Mouse (Mus musculus): ENCODE measurements around the gene Ccl2. TPM values are rescaled to one million over a fixed set of nuclear protein-coding genes. Genes with fewer than 3 reads are reported as not detected.

The Ccl2 gene
- polyA plus RNA-seq (2015; fragmentation: Nextera tagmentation; extraction: Ambion mirVana) = 1.8 and 2.5 TPM in 2 replicates

DNA sequence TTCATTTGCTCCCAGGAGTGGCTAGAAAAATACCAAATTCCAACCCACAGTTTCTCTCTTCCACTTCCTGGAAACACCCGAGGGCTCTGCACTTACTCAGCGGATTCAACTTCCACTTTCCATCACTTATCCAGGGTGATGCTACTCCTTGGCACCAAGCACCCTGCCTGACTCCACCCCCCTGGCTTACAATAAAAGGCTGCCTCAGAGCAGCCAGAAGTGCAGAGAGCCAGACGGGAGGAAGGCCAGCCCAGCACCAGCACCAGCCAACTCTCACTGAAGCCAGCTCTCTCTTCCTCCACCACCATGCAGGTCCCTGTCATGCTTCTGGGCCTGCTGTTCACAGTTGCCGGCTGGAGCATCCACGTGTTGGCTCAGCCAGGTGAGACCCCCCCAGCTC is at the start of gene Ccl2:
TSS of gene Ccl2 (plus strand) at position 216 of the 400 bp plus-strand sequence.
- DNase-seq (peak; percentile 49), ATAC-seq (peak; percentile 36; the same call in 1 of the 2 replicates)
- TF ChIP-seq EP300 (IDR thresholded peaks at IDR 0.05; ENCODE audit: low read depth) (no peak), CTCF (IDR thresholded peaks at IDR 0.05; ENCODE audit: low read depth) (no peak)
- Histone ChIP-seq H3K4me1 (ENCODE audit: insufficient read depth) (no peaks in the 10 kb centered on the region), H3K4me3 (ENCODE audit: low read depth, low read length) (no peak within 1 kb of the TSS), H3K36me3 (replicated peaks; ENCODE audit: insufficient read depth, low read length) (no peaks in the 10 kb centered on the region), H3K9me3 (ENCODE audit: low read length) (no peaks in the 10 kb centered on the region), H3K27ac (ENCODE audit: low read depth) (no peak within 1 kb of the TSS), H3K4me2 (ENCODE audit: low read depth, low read length) (no peak within 1 kb of the TSS), H3K9ac (replicated peaks) (no peak within 1 kb of the TSS), H3K27me3 (ENCODE audit: insufficient read depth, low read length) (no peaks in the 10 kb centered on the region)
- 23% methylated on average over 5 of the region's 5 CpGs for WGBS (ENCODE audit: insufficient replicate concordance)

DNA sequence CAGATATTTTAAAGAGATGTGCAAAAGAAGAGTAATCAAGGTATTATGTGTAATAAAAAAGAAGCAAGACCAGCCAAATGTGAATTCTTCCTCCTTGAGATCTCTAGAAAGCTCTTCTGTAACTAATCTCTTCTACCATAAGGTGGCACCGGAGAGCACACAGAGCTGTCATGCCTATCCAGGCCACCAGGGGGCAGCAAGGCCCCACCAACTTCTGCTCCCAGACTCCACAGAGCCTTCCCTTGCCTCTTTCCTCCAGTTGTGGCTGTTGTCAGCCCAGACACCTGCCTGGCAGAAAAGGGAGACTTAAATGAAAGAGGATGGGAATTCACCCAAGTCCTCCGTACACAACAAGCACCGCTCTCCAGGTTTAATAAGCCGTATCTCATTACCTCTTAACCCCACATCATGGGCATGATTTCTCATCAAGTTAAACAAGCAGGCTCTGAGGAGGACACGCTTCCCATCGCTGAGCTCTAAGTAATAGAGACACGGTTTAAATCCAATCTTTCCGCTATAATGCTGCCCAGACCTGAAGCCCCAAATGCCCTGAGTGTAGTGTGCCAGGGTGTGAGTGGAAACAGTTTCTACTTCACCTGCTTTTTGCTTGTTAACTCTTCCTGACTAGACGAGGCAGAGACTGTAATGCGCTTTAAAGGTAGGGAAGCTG is 39.1 kb upstream of the Ccl2 start:
- no peak overlapping the region for H3K9ac ChIP-seq (replicated peaks)
- ATAC-seq (no peak), DNase-seq (peak; percentile 77)
- 66% methylated on average over 10 of the region's 10 CpGs for WGBS (ENCODE audit: insufficient replicate concordance)
- no peak overlapping the region for H3K4me3 ChIP-seq (ENCODE audit: low read depth, low read length)
- no peaks in the 10 kb centered on the region for H3K9me3 ChIP-seq (ENCODE audit: low read length)
- TF ChIP-seq EP300 (IDR thresholded peaks at IDR 0.05; ENCODE audit: low read depth) (no peak), CTCF (IDR thresholded peaks at IDR 0.05; ENCODE audit: low read depth) (peak; percentile 99)
- no peaks in the 10 kb centered on the region for H3K36me3 ChIP-seq (replicated peaks; ENCODE audit: insufficient read depth, low read length)
- H3K4me2 ChIP-seq (ENCODE audit: low read depth, low read length) = no peak overlapping the region
- no peaks in the 10 kb centered on the region for H3K4me1 ChIP-seq (ENCODE audit: insufficient read depth)
- H3K27me3 ChIP-seq (ENCODE audit: insufficient read depth, low read length) = no peaks in the 10 kb centered on the region
- no peak overlapping the region for H3K27ac ChIP-seq (ENCODE audit: low read depth)

DNA sequence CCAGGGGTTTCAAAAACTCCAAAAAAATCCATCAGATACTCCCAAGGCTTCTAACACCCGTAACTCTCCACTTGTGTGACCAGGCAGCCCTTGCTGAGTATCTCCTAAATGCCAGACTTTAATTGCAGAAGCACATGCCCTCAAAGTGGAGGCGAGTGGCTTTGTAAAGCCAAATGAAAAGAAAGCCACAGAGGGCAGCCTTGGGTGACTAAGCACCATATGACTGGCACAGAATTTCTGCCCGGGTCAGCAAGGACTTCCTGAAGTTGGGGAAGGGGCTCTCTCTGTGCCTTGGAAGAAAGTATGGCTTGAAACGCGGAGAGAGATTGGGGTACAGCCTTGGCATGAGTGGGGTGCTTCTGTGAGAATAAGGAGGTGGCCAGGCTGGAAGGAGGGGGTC is 38.3 kb upstream of the Ccl2 start:
- ATAC-seq (no peak), DNase-seq (no peak)
- no peaks in the 10 kb centered on the region for H3K36me3 ChIP-seq (replicated peaks; ENCODE audit: insufficient read depth, low read length)
- WGBS (ENCODE audit: insufficient replicate concordance) = 72% methylated on average over 5 of the region's 5 CpGs
- no peak overlapping the region for H3K9ac ChIP-seq (replicated peaks)
- H3K4me3 ChIP-seq (ENCODE audit: low read depth, low read length) = no peak overlapping the region
- no peaks in the 10 kb centered on the region for H3K9me3 ChIP-seq (ENCODE audit: low read length)
- H3K27me3 ChIP-seq (ENCODE audit: insufficient read depth, low read length) = no peaks in the 10 kb centered on the region
- no peak overlapping the region for H3K27ac ChIP-seq (ENCODE audit: low read depth)
- no peak overlapping the region for H3K4me2 ChIP-seq (ENCODE audit: low read depth, low read length)
- H3K4me1 ChIP-seq (ENCODE audit: insufficient read depth) = no peaks in the 10 kb centered on the region
- no peak for TF ChIP-seq EP300 (IDR thresholded peaks at IDR 0.05; ENCODE audit: low read depth)
- no peak for TF ChIP-seq CTCF (IDR thresholded peaks at IDR 0.05; ENCODE audit: low read depth)

DNA sequence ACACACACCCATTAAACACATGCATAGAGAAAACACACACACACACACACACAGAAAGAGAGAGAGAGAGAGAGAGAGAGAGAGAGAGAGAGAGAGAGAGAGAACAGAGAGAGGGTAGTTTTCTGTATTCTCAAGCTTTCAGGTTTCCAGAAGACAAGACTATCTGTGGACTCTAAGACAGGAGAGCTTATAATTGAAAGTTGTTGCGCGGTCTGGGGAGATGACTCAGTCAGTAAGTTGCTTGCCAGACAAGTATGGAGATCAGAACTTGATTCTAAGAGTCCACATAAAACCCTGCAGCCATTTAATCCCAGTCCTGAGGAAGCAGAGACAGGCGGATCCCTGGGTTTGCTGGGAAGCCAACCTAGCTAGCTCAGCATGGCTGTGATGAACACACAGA is 36.7 kb upstream of the Ccl2 start:
- ATAC-seq = no peak
- H3K27me3 ChIP-seq (ENCODE audit: insufficient read depth, low read length) = no peaks in the 10 kb centered on the region
- no peaks in the 10 kb centered on the region for H3K36me3 ChIP-seq (replicated peaks; ENCODE audit: insufficient read depth, low read length)
- H3K9me3 ChIP-seq (ENCODE audit: low read length) = no peaks in the 10 kb centered on the region
- TF ChIP-seq CTCF (IDR thresholded peaks at IDR 0.05; ENCODE audit: low read depth) (no peak), EP300 (IDR thresholded peaks at IDR 0.05; ENCODE audit: low read depth) (no peak)
- no peak for DNase-seq
- no peak overlapping the region for H3K4me3 ChIP-seq (ENCODE audit: low read depth, low read length)
- 77% methylated on average over 3 of the region's 3 CpGs for WGBS (ENCODE audit: insufficient replicate concordance)
- no peak overlapping the region for H3K27ac ChIP-seq (ENCODE audit: low read depth)
- H3K4me1 ChIP-seq (ENCODE audit: insufficient read depth) = no peaks in the 10 kb centered on the region
- H3K9ac ChIP-seq (replicated peaks) = no peak overlapping the region
- no peak overlapping the region for H3K4me2 ChIP-seq (ENCODE audit: low read depth, low read length)

DNA sequence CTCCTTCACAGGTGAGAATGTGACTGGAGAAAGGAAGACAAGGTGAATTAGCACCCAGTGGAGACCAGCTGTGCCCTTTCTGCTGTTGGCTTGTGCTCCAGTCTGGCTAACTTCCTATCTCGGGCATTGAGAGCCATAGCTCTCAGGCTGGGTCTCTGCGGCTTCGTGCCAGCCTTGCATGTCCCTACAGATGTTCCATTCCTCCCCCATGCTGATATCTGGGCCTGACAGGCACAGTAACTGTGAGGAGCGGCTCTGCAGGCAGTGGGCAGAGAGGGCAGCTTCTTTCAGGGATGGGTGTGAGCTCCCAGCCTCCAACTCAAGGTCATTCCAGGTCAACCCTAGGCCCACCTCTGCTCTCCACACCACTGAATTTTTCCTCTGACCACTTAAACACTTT is 35.9 kb upstream of the Ccl2 start:
- no peak for TF ChIP-seq EP300 (IDR thresholded peaks at IDR 0.05; ENCODE audit: low read depth)
- no peak for TF ChIP-seq CTCF (IDR thresholded peaks at IDR 0.05; ENCODE audit: low read depth)
- ATAC-seq (no peak), DNase-seq (no peak)
- no peak overlapping the region for H3K27ac ChIP-seq (ENCODE audit: low read depth)
- 58% methylated on average over 4 of the region's 4 CpGs for WGBS (ENCODE audit: insufficient replicate concordance)
- no peaks in the 10 kb centered on the region for H3K9me3 ChIP-seq (ENCODE audit: low read length)
- H3K36me3 ChIP-seq (replicated peaks; ENCODE audit: insufficient read depth, low read length) = no peaks in the 10 kb centered on the region
- no peak overlapping the region for H3K4me2 ChIP-seq (ENCODE audit: low read depth, low read length)
- no peak overlapping the region for H3K4me3 ChIP-seq (ENCODE audit: low read depth, low read length)
- H3K4me1 ChIP-seq (ENCODE audit: insufficient read depth) = no peaks in the 10 kb centered on the region
- no peaks in the 10 kb centered on the region for H3K27me3 ChIP-seq (ENCODE audit: insufficient read depth, low read length)
- no peak overlapping the region for H3K9ac ChIP-seq (replicated peaks)

DNA sequence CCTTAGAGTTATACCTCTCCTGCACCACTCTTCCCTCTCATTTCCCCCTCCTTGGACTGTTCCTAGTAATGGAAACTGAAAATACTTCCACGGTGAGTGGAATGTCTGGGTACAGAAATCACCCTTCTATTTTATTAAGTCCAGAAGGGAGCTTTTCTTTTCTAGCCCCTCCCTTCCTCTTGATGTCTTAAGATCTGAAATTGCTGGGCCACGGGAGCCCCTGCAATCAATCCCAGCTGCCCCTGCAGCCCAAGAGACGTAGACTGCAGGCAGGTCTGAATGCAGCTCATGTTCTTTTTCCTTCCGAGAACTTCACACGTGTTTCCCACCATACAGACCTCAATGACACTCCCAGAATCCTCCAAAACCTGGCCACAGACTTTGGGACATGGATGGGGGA is 34.8 kb upstream of the Ccl2 start:
- H3K9me3 ChIP-seq (ENCODE audit: low read length) = no peaks in the 10 kb centered on the region
- H3K4me1 ChIP-seq (ENCODE audit: insufficient read depth) = no peaks in the 10 kb centered on the region
- DNase-seq (no peak), ATAC-seq (no peak)
- H3K36me3 ChIP-seq (replicated peaks; ENCODE audit: insufficient read depth, low read length) = no peaks in the 10 kb centered on the region
- 61% methylated on average over 5 of the region's 5 CpGs for WGBS (ENCODE audit: insufficient replicate concordance)
- no peak overlapping the region for H3K4me3 ChIP-seq (ENCODE audit: low read depth, low read length)
- no peaks in the 10 kb centered on the region for H3K27me3 ChIP-seq (ENCODE audit: insufficient read depth, low read length)
- H3K4me2 ChIP-seq (ENCODE audit: low read depth, low read length) = no peak overlapping the region
- TF ChIP-seq CTCF (IDR thresholded peaks at IDR 0.05; ENCODE audit: low read depth) (no peak), EP300 (IDR thresholded peaks at IDR 0.05; ENCODE audit: low read depth) (no peak)
- H3K27ac ChIP-seq (ENCODE audit: low read depth) = no peak overlapping the region
- H3K9ac ChIP-seq (replicated peaks) = no peak overlapping the region

Data from liver, postnatal 0 days (tissue).